ENCODE assay signal across 20 mouse cellular contexts in the genomic region with DNA sequence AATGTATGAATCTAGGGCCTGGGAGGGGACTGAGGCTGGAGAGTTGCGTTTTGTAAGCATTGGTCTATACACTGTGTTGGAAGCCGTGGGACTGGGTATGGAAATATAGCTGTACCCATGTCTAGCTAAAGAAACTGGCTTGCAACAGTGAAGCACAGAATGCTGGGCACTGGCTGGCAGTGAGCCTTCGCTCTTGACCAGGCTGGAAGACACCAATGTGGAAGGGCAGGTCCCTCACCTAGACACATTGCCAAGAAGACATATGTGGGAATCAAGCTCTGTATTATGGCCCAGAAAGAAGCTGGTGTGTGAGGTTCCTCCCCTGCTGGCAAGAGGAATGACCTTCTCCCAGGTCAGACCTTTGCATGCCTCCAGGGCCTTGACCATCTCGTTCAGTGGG. TPM values are rescaled to one million over a fixed set of nuclear protein-coding genes. Genes with fewer than 3 reads are reported as not detected.
A peak's percentile ranks its signal among the peaks of the same experiment; 100 is the strongest.
DNase-seq lines count a peak whose midpoint lies in the region; ATAC-seq and TF ChIP-seq lines count a peak whose summit lies in the region.
"Had no signal": no experiment of that assay in that cellular context is flagged by ENCODE, and none has a peak within 500 bp of the region (broad histone marks: within the 10 kb centered on the region; RNA-seq: fewer than 3 reads in every experiment).

No protein-coding gene starts in this region.

- intact Hi-C loops in gastrocnemius, adult 2 months (cut with DNase I): no loop called here
- intact Hi-C loops in gastrocnemius, postnatal 36 days (cut with DNase I): no loop called here

- peak; percentile 26; the same call in 1 of the 2 replicates for ATAC-seq in cerebellum, adult (ENCODE audit: insufficient number of reproducible peaks, low FRiP score, low TSS enrichment)
- ATAC-seq: activated CD4-positive, CD25-positive, alpha-beta regulatory T cell, adult 4 months; CD4-positive, CD25-positive, alpha-beta regulatory T cell, adult 4 months; forebrain, embryonic 13.5 days; forebrain, embryonic 15.5 days; forebrain, postnatal 0 days; Patski had no signal

- H3K27ac ChIP-seq in gastrocnemius, adult 2 months: peak overlapping the region; percentile 93
- H3K27ac ChIP-seq: embryonic facial prominence, embryonic 10.5 days; embryonic facial prominence, embryonic 12.5 days; forebrain, embryonic 13.5 days; forebrain, embryonic 15.5 days had no signal

- H3K4me3 ChIP-seq in gastrocnemius, adult 2 months: no peak overlapping the region
- H3K4me3 ChIP-seq: embryonic facial prominence, embryonic 10.5 days; embryonic facial prominence, embryonic 12.5 days; forebrain, embryonic 13.5 days; forebrain, embryonic 15.5 days had no signal

- DNase-seq in cerebellum, adult 9-10 months: no peak
- DNase-seq in gastrocnemius, adult 2 months: no peak
- no peak for DNase-seq in gastrocnemius, postnatal 36 days
- no peak for DNase-seq in spleen, adult 18-20 months
- DNase-seq: adrenal gland, adult 2 months; adrenal gland, postnatal 10 days; adrenal gland, postnatal 25 days; B cell, adult 2 months; cerebellum, adult 11 months; cerebellum, adult 9-11 months; cerebellum, postnatal 14 days; forebrain, postnatal 0 days had no signal

- no peak for TF ChIP-seq CTCF in gastrocnemius, adult 2 months (IDR thresholded peaks at IDR 0.05)

RNA-seq across cellular contexts. Expression of a gene that starts 45.6 kb away (rescaled TPM):
- total RNA-seq in gastrocnemius, adult 2 months (2021): under 1 TPM; 0.10 to 0.14 TPM
- total RNA-seq in gastrocnemius, postnatal 36 days (2021): under 1 TPM; 0.13 to 0.27 TPM
